Mouse (Mus musculus) kidney, postnatal 14 days (tissue): ENCODE measurements around the gene Ndufs7.

Source experiments
- DNase-seq: peaks from one replicate; pipeline ENCODE4 v3.0.0; 2022; ENCODE audit warnings: mixed read lengths

Gene Ndufs7

DNA sequence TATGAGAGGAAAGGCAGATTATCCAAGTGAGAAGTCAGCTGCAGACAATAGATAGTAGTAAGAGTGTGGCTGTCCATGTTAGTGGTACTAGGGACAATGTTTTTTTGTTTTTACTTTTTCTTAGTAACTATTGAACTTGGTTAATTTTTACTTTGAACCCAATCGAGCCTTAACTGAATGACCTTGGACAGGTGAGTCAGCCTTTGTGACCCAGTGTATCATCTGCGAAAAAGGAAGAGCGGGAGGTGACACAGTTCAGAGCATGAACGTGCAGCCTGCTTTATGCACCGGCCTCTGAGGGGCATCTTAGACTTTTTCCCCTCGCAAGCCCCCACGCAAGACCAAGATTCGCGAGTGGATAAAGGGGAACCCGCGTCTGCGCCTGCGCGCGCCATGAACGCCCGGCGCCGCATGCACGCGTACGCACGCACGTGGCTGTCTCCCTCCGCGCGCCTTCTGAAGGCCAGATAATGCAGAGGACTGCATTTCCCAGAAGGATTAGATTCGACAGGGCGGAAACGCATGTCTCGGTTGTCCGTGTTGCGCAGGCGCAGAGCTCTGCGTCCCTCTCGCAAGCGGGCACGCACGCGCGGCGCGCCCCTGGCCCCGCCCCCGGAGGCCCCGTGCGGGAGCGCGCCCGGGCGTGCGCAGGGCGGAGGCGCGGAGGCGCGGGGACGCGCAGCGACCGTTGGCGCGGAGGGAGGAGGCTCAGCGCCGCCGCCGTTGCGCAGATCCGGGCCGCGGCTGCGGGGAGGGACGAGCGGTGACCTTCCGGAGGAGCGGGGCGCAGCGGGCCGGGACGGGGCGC is 15.6 kb downstream of the Ndufs7 start:
- DNase-seq = peak; percentile 100

DNA sequence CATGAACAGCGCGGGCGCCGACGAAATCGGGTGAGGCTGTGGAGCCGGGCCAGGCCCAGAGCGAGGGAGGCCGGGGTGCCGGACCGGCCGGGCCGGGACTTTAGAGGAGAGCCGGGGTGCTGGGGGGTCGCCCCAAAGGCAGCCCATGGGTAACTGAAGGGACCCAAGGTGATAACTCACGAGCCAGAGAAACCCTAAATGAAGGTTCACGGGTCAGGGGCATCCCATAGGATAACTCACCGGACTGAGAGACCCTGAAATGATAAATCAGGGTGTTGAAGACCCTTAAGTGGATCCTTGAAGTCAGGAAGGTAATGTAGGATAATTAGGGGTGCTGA is 16.2 kb downstream of the Ndufs7 start:
- no peak for DNase-seq

GRCm38 (mm10) chr10:80270099-80270498 is 21.2 kb downstream of the Ndufs7 start:
- no peak for DNase-seq

DNA sequence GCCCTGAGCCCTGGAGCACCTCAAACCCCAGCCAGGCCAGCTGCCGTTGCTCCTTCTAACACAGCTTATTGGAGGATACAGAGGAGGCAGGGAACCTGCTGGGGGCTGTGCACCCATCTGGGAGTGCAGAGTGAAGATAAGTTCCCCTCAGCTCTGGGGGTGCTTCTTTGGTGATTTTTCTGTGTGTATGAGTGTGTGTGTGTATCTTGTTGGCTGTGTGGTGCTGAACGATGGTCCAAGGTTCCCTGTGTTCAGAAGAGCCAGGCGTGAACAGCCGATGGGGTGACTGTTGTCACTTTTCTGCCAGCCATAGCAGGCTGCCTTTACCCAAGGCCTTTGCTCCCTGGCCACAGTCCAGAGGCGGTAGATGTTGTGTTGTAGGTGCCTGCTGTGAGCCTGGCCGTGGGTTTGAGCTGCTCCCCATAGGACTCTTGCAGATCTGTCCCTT is 21.8 kb downstream of the Ndufs7 start:
- peak; percentile 61 for DNase-seq

DNA sequence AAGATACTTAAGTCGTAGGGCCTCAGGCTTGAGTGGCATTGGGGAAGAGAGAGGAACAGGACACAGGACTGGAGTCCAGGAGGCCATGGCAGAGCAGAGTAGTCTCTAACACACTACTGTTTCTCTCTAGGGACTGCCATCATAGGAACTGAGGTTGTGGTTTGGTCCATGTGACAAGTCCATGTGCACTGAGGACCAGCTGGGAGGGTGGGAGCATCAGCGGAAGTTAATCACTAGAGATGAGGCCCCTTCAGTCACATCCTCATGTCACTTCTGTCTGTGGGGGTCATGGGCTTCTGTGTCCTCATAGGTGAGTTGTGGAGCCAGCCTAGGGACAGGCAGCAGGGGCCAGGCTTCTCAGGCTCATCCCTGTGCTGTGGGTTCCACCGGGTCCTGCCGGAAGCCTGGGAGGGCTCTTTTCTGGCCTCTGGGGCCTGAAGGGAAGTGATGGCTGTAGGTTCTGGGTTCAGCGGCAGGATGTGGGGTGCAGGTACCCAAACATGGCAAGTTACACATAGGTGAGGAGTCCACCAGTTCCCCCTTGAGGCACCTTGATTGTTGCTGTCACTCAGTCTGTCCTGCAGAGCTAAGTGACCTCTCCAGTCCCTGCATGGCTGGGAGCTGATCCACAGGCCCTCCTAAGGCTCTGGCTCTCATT is 22.4 kb downstream of the Ndufs7 start:
- no peak for DNase-seq

GRCm38 (mm10) chr10:80271870-80272585 is 23.1 kb downstream of the Ndufs7 start:
- no peak for DNase-seq

DNA sequence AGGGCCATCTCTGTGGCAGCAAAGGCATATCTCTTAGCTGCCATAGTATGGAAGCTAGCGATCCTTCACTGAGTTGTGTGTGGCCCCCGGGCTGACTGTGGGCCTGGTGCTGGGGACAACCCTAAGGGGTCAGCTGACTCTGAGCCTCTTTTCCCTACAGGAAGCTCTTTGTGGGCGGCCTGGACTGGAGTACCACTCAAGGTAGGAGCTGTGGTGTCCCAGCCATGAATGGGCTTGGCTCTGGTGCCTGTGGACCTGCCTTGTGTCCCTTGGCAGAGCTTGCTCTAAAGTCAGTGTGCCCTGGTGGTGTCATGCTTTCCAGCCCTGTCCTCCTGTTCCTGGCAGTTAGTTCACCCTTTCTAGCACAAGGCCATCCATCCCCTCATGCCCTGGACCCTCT is 24.9 kb downstream of the Ndufs7 start:
- DNase-seq = no peak

- DNase-seq = no peak
These were observed 27.3 kb downstream of the Ndufs7 start for GRCm38 (mm10) chr10:80276238-80276637.

GRCm38 (mm10) chr10:80278390-80278789 is 29.5 kb downstream of the Ndufs7 start:
- no peak for DNase-seq

- no peak for DNase-seq
These were observed 30.4 kb downstream of the Ndufs7 start for GRCm38 (mm10) chr10:80279273-80279672.

DNA sequence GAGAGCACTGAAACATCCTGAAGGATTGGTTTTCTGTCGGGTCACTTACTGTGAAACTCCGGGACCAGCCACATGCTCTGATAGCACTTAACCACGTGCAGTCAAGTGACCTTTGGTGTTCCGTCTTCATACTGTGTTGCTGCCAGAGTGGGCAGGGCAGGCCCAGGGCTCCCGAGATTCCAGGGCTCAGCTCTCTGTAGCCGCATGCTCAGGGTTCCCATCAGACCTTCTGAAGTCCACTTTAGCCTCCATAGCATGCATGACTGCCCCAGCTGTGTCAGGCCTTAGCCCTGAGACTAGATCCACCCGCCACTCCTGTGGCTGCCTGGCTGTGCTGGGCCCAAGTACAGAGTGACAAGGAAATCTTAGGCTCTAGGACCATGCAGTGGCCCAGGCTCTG is 32.4 kb downstream of the Ndufs7 start:
- peak; percentile 89 for DNase-seq

GRCm38 (mm10) chr10:80281921-80282371 is 33.0 kb downstream of the Ndufs7 start:
- DNase-seq = peak; percentile 77

DNA sequence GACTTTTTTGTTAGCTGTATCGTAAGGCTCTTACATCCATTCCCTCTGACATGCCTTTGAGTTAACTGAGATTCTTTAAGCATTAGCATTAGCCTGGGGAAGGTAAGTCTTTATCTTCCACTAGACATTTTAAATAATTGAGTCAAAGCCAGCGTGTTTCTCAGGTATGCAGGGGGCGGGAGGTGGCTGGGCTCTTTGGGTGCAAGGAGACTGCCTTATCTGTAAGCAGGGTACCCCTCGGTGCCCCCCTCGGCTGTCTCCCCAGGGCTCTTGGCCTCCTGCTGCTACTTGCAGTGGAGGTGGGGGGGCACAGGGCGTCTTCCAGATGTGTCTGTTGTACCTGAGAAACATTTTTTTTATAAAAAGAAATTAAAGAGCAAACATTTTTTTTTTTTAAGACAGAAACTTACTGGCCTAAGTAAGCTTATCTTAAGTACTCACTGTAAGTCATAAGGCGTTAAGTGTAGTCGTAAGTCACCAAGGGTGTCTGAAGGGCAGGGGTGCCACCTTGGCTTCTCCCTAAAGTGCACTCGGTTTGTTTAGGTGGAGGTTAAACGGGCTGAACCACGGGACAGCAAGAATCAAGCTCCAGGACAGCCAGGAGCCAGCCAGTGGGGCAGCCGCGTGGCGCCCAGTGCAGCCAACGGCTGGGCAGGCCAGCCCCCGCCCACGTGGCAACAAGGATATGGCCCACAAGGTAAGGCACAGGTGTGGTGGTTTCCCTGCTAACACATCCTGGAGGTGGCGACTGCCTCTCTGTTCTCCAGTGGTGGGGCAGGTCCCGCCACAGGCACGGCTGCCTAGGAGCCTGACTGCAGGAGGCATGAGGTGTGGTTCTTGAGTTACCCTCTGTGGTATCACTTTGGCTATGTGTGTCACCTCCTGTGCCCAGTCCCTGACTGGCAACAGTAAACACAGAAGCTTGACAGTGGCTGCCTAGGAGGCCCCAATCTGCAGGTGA is 33.8 kb downstream of the Ndufs7 start:
- no peak for DNase-seq

GRCm38 (mm10) chr10:80285222-80286070 is 36.5 kb downstream of the Ndufs7 start:
- no peak for DNase-seq

GRCm38 (mm10) chr10:80288097-80288496 is 39.2 kb downstream of the Ndufs7 start:
- no peak for DNase-seq

GRCm38 (mm10) chr10:80288657-80289056 is 39.7 kb downstream of the Ndufs7 start:
- DNase-seq = no peak

- DNase-seq = peak; percentile 97
These were observed 43.6 kb downstream of the Ndufs7 start, which contains the start of gene Rps15 for GRCm38 (mm10) chr10:80292251-80293146. Rps15 (plus strand) TSS chr10:80292453.

DNA sequence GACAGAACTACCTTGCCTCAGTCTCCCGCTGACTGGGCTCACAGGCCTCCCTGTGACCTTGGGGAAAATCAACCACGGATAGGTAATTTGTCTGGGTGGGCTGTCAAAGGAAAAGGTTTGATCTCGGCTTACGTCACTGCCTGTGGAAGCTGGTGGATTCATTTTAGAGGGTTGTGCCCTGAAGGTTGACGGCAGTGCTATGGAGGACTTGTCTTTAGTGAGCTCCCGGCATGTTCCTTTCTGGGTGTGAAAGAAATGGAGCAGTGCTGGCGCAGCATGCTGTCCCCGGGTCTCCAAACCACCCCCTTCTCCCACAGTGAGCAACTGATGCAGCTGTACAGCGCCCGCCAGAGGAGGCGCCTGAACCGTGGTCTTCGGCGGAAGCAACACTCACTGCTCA is 44.4 kb downstream of the Ndufs7 start:
- DNase-seq = no peak

DNA sequence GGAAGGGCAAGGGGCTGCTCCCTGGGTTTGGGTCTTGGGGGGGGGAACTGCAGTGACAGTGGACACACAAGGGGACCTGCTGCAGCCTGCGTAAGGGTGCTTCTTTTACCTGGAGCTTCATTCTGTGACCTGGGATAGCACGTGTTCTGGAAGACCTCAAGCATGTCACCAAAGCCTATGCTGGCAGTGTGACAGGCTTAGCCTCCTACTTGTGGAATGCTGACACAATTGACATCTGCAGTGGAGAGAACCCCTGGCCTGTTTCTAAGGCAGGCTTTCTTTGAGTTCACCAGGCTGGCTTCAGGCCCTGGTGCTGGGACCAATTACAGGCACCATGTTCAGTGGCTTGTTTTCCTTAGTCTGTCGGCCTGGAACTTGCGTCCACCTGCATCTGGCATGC is 45.4 kb downstream of the Ndufs7 start:
- no peak for DNase-seq

DNA sequence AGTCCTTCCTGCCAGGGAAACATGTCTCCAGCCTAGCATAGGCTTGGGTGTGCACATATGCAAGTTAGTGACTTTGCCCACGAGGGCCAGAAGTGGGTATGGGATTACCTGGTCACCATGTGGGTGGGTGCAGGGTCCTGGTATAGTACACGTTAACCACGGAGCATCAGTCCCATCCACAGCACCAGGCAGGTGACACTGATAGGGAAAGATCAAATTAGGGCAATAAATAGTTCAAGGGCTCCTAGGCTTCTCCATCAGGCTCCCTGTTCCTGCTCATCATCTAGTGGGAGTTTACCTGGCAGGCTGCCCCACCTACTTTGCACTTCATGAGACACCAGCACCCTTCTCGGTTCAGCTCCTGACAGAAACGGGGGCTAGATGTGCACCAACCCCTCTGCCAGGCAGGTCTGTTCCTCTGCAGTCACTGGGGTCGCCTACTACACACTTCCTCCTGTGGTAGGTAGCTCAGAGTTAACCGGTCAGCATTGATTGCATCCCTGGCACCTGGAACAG is 45.9 kb downstream of the Ndufs7 start:
- DNase-seq = no peak
